Mouse (Mus musculus) stomach, embryonic 15.5 days (tissue): ENCODE measurements around the gene Cd8a. TPM values are rescaled to one million over a fixed set of nuclear protein-coding genes. Genes with fewer than 3 reads are reported as not detected.

Source experiments
- ATAC-seq: fragments of 200-750 bp; cut with Nextera tagmentation; 2 replicates; pipeline ENCODE4 v1.8.0; 2017; ENCODE audit warnings: low read depth, moderate number of reproducible peaks, moderate TSS enrichment; ENCODE audit not compliant: insufficient read depth, low FRiP score
- H3K27ac ChIP-seq: fragments of 300-500 bp; sonication (generic); 2 replicates; pipeline ENCODE4 v1.5.1; 2015; ENCODE audit warnings: mild to moderate bottlenecking, inconsistent platforms
- H3K27me3 ChIP-seq: fragments of 300-500 bp; sonication (generic); replicated peaks from 2 replicates; pipeline ENCODE4 v1.6.1; 2015; ENCODE audit warnings: inconsistent platforms
- H3K36me3 ChIP-seq: fragments of 300-500 bp; sonication (generic); 2 replicates; pipeline ENCODE4 v1.6.1; 2015; ENCODE audit warnings: inconsistent platforms
- H3K4me1 ChIP-seq: fragments of 300-500 bp; sonication (generic); 2 replicates; pipeline ENCODE4 v1.6.1; 2015; ENCODE audit warnings: inconsistent platforms
- H3K4me2 ChIP-seq: fragments of 300-500 bp; sonication (generic); 2 replicates; pipeline ENCODE4 v1.6.1; 2015; ENCODE audit warnings: mild to moderate bottlenecking, inconsistent platforms
- H3K4me3 ChIP-seq: fragments of 300-500 bp; sonication (generic); replicated peaks from 2 replicates; pipeline ENCODE4 v1.5.1; 2015; ENCODE audit warnings: inconsistent platforms
- H3K9ac ChIP-seq: fragments of 300-500 bp; sonication (generic); 2 replicates; pipeline ENCODE4 v1.6.1; 2015; ENCODE audit warnings: inconsistent platforms
- H3K9me3 ChIP-seq: fragments of 300-500 bp; sonication (generic); 2 replicates; pipeline ENCODE4 v1.6.1; 2016; ENCODE audit warnings: inconsistent platforms
- WGBS: fragments of 180-500 bp; shearing (Covaris S2); methylation state at CpG from one replicate; pipeline ENCODE4 v1.1.7; 2015; 5-methylcytosine and 5-hydroxymethylcytosine counted together
- polyA plus RNA-seq: library from polyadenylated mRNA; unstranded; fragments of >200 nt; fragmentation: Nextera tagmentation; extraction: Ambion mirVana; gene quantifications from 2 replicates; pipeline ENCODE4 v1.2.1, GENCODE M21; 2015

The Cd8a gene
- polyA plus RNA-seq, 1 experiment from 2014 or later, result 0.09 TPM

GRCm38 (mm10) chr6:71420848-71421247, 47.6 kb downstream of the Cd8a start:
- Histone ChIP-seq H3K27ac (no peak overlapping the region), H3K9me3 (no peaks in the 10 kb centered on the region), H3K27me3 (no peaks in the 10 kb centered on the region), H3K36me3 (no peaks in the 10 kb centered on the region), H3K9ac (no peak overlapping the region), H3K4me1 (no peaks in the 10 kb centered on the region), H3K4me3 (no peak overlapping the region), H3K4me2 (no peak overlapping the region)
- 64% methylated on average over 6 of the region's 6 CpGs for WGBS
- ATAC-seq, result no peak

GRCm38 (mm10) chr6:71422162-71422561, 48.9 kb downstream of the Cd8a start:
- Histone ChIP-seq H3K36me3 (no peaks in the 10 kb centered on the region), H3K4me1 (no peaks in the 10 kb centered on the region), H3K9me3 (no peaks in the 10 kb centered on the region), H3K27ac (no peak overlapping the region), H3K4me2 (no peak overlapping the region), H3K27me3 (no peaks in the 10 kb centered on the region), H3K9ac (no peak overlapping the region), H3K4me3 (no peak overlapping the region)
- no peak for ATAC-seq
- WGBS, result 73% methylated on average over 3 of the region's 3 CpGs

- Histone ChIP-seq H3K4me1 (no peaks in the 10 kb centered on the region), H3K4me2 (no peak overlapping the region), H3K9ac (no peak overlapping the region), H3K4me3 (no peak overlapping the region), H3K36me3 (no peaks in the 10 kb centered on the region), H3K27ac (no peak overlapping the region), H3K9me3 (no peaks in the 10 kb centered on the region), H3K27me3 (no peaks in the 10 kb centered on the region)
- WGBS, result 90% methylated on average over 3 of the region's 3 CpGs
- no peak for ATAC-seq
Observed at GRCm38 (mm10) chr6:71423116-71423515, 49.9 kb downstream of the Cd8a start.

- H3K27me3 ChIP-seq, result no peaks in the 10 kb centered on the region
- no peaks in the 10 kb centered on the region for H3K36me3 ChIP-seq
- H3K4me1 ChIP-seq, result no peaks in the 10 kb centered on the region
- no peak for ATAC-seq
- H3K4me3 ChIP-seq, result no peak overlapping the region
- no peaks in the 10 kb centered on the region for H3K9me3 ChIP-seq
- no peak overlapping the region for H3K27ac ChIP-seq
- no peak overlapping the region for H3K4me2 ChIP-seq
- WGBS, result 90% methylated on average over 6 of the region's 6 CpGs
- H3K9ac ChIP-seq, result no peak overlapping the region
Observed at GRCm38 (mm10) chr6:71425681-71426080, 52.5 kb downstream of the Cd8a start.

- no peaks in the 10 kb centered on the region for H3K27me3 ChIP-seq
- H3K27ac ChIP-seq, result no peak overlapping the region
- 74% methylated on average over 4 of the region's 4 CpGs for WGBS
Observed at GRCm38 (mm10) chr6:71427996-71428725, 54.9 kb downstream of the Cd8a start.

More at GRCm38 (mm10) chr6:71427996-71428725, 54.9 kb downstream of the Cd8a start:
- Histone ChIP-seq H3K36me3 (no peaks in the 10 kb centered on the region), H3K4me2 (no peak overlapping the region), H3K9ac (no peak overlapping the region), H3K4me1 (no peaks in the 10 kb centered on the region), H3K4me3 (no peak overlapping the region), H3K9me3 (no peaks in the 10 kb centered on the region)
- ATAC-seq, result no peak

Other genes with a start within 250 kb of the Cd8a start
- gene Thnsl2, start 229.0 kb upstream of the Cd8a start, polyA plus RNA-seq, result 12.6 and 14.9 TPM in 2 replicates
- gene Fabp1, start 173.6 kb upstream of the Cd8a start, polyA plus RNA-seq, result 500 and 589 TPM in 2 replicates
- 60.0 and 60.8 TPM in 2 replicates for gene Krcc1, start 101.8 kb upstream of the Cd8a start, polyA plus RNA-seq
- gene Smyd1, start 51.2 kb upstream of the Cd8a start, polyA plus RNA-seq, result 0.32 and 0.53 TPM in 2 replicates
- 0.09 and 0.14 TPM in 2 replicates for gene Cd8b1, start 50.6 kb upstream of the Cd8a start, polyA plus RNA-seq
- 13.7 and 14.3 TPM in 2 replicates for gene Rmnd5a, start 67.2 kb downstream of the Cd8a start, polyA plus RNA-seq
- 23.6 and 23.8 TPM in 2 replicates for gene Rnf103, start 120.5 kb downstream of the Cd8a start, polyA plus RNA-seq
- 66.8 and 68.9 TPM in 2 replicates for gene Chmp3, start 170.4 kb downstream of the Cd8a start, polyA plus RNA-seq